Mouse (Mus musculus): ENCODE data around the gene Tmem170.

Tmem170 gene

DNA sequence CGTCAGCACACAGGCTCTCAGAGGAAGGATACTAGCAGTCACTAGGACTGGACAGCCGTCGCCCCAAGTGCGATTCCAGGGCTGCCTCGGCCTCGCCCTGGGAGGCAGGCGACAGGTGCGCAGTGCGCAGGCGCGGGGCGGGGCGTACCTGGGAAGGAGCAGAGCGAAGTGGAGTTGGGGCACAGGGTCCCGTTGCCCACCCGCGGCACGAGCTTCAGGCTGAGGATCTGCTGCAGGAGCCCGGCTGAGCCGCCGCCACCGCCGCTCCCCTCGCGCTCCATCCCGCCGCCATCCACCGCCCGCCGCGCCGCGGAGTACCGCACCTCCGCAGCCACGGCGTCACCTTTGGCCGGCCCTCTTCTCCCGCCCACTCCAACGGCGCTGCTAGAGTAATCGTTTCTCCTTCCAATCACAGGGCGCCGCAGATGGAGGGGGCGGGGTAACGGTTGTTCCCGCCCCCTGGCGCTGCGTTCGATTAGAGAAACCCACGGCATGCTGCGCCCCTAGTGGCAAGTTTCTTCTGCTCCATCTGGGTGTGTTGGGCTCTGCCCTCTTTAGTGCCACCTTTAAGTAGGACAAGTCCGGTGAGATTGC is at the start of gene Tmem170:
TSS of gene Tmem170 (minus strand) at position 396 of the 594 bp plus-strand sequence.
- in situ Hi-C loops (cut with MboI, MseI): no loop called here

DNA sequence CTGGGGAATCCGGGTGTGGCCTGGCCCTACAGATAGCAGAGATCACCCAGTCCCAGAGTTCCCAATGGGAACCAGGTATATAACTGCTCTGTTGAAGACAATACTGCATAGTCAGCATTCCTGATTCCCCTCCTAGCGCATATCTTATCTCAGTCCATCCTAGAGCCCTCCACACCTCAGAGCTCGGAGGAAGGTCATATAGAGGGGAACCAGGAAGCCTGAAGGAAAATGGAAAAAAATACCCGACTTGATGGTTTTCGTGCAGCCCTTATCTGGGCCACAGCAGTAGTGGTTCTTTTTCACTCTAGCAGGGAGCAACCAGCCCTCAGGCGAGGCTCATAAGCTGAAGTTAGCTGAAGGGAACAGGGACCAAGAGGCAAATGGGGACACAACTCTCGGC is 48.4 kb upstream of the Tmem170 start:
- in situ Hi-C loops (cut with MboI, MseI): no loop called here

DNA sequence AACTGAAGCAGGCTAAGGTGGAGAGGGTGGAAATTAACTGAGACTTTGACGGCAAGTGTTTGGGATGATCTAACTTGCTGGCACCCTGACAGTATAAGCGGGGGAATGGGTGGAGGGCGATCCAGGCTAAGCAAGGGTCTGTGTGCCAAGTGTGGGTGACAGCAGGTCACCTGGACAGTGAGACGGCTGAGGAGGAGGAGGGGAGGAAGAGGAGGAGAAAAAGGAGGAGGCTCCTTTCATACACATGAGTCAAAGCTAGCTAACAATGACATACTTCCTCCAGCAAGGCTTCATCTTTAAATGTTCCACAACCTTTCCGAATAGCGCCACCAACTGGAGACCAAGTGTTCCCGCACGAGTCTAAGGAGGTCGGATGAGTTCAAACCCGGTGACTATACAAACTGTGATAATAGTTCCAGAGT is 46.8 kb upstream of the Tmem170 start:
- in situ Hi-C loops (cut with MboI, MseI): no loop called here

DNA sequence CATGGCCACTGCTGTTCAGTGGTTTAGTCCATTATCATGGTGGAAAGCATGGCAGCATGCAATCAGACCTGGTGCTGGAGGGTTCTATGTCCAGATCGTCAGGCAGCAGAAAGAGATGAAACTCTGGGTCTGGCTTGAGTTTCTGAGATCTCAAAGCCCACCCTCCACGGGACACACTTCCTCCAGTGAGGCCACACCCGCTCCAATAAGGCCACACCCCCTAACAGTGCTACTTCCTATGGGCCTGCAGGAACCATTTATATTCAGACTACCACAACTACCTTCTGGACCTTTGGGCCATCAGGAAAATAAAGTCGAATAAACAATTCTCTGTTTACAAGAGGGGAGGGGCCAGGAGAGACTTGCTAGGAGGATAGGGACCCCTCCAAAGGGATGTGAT is 44.4 kb upstream of the Tmem170 start:
- in situ Hi-C loops (cut with MboI, MseI): no loop called here

DNA sequence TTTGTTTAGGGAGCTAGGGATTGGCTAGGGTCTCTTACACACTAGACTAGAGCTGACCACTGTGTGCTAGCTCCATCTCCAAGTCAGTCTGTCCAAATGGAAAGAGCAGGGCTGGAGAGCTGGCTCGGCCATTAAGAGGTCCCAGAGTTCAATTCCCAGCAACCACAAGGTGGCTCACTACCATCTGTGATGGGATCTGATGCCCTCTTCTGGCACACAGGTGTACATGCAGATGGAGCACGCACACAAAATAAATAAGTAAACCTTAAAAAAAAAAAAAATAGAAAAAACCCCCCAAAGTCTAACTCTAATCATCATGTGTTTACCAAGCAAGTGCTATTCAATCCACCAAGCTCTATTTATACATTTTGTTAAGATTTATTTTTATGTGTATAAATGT is 43.1 kb upstream of the Tmem170 start:
- in situ Hi-C loops (cut with MboI, MseI): no loop called here

DNA sequence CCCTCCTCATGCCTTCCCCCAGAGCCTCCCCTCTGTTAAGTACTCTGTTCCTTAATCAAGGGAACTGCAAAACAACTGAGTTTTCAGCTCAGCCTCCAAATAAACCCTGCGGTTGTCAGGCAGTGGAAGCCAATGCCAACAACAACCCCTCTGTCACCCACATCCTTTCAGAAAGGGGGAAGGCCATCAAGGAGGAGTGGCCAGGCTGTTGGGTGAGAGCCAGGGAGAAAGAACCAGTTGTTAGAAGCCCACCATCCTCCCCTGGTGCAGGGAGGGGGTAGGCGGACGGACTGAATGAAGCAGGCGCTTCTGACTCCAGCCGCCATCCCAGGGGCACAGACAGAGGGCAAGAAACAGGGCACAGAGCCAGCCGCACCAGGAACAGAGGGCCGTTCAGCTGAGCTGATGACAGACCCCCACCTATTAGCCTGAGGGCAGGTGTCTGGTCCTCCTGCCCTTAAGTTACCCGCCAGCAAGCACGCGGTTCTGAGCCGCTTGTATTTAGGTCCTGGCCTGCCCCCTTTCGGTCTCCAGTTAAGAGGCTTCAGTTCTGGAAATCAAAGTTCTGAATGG is 36.4 kb upstream of the Tmem170 start:
- in situ Hi-C loops (cut with MboI, MseI): no loop called here

DNA sequence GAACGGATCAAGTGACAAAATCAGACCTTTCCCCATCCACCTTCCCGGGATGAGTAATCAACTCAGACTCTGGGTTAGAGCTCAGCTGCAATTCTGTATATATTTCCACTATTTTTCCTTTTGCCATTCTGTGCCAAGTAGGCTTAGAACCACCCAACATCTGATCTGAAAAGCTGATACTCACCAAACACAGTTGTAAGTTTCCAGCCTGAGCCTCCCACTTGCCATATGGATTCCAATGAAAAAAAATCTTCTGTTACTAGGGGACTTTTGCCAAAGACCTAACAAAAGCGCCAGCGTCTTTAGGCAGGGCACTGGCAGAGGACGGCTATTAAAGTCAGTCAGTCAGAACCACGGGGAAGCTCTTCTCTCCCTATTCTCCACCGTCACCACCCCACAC is 35.0 kb upstream of the Tmem170 start:
- in situ Hi-C loops (cut with MboI, MseI): no loop called here

DNA sequence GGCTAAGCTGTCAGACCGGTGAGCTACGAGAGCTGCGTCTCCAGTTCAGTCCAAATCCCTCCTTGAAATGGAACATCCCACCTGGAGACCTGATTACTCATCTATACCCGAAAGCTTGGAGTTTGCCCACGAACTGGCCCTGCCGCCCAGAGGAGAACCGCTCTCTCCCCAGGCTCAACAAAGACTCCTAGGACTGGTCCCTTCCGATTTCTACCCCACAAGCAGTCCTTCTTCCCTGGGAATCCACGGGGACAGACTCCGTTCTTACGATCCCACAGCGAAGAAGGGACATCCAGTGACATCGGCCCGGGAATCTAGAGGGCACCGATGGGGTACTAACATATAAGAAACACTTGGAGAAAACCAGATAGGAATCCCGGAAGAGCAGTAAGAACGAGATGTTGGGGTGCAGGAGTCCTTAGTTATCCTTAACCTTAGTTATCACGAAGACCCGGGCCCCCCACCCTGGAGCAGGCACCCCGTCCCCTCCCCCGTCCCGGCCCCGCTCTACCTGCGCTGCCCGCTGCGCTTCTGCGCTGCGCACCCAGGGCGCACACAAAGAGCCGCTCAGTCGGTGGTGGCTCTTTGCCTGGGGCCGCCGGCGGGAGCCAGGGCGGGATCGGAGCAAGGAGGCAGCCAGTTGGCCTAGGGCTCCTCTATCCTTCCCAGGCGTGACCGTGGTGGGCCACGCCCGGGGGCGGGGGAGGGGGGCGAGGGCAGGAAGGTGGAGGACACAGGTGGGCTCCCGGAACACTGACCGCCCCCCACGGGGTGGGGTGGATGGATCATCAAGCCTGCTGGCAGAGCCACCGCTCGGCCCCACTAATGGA is 33.3 kb upstream of the Tmem170 start, which contains the start of gene Chst5:
TSS of gene Chst5 (minus strand) at position 827 of the 830 bp plus-strand sequence.
- in situ Hi-C loops (cut with MboI, MseI): no loop called here

DNA sequence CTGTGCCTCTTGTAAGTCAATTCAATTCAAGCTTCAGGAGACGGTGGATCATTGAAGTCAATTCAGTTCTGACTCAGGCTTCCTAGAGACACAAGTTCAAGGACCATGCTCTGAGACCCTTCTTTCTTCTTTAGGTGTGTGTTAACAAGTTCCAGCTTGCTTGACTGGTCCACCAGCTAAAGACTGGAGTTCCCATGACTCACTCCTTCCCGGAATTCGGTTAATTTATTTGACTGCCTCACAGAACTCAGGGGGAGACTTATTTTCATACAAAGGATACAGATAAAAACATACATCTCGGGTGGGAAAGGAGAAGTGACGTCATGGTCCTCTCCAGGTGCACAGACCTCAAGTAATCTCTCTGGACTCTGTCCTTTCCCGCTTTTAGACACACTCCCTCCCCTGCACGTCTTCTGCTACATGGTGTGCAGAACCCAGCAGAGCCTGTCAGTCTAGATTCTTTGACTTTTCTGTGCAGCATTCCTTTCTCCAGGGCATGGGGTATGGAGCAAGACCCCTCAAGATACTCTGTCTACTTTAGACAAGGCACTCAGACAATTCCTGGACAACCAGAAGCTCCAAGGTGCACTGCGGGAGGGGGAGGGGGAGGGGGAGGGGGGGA is 29.1 kb upstream of the Tmem170 start:
- in situ Hi-C loops (cut with MboI, MseI): no loop called here

DNA sequence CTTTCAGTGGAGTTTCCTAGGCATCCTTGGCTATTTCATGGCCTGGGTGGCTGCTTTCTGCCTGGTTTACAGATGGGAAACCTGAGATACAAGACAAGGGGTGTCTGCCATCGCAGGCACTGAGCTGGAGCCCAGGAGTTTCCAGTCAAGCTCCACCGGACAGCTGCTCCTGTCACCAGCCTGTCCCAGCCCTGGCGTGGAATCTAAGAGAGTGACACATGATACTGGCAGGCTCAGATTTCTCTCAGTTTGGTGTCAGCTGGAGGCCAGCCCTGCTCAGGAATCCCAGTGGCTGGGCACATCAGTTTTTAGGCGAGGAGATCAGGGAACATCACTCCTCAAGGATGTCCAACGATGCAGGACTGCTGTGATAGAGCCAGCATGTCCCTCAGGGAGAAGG is 25.5 kb upstream of the Tmem170 start:
- in situ Hi-C loops (cut with MboI, MseI): no loop called here

DNA sequence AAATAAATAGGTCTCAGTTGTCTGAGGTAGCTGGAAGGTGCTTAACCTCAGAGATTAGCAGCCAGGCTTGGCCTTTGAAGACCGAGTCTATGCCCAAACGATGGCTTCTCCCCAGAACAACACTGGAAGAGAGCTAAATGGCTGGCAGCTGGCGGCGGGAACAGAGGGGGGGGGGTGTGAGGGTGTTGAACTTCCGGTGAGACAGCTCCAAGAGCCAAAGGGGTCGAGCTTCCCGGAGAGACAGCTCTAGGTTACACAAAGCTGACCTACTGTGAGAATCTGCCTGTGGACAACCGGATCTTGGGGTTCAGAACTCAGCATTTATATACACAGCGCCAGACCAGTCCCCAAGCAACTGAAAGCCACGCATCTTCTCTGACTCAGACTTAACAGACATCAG is 22.0 kb upstream of the Tmem170 start:
- in situ Hi-C loops (cut with MboI, MseI): no loop called here

DNA sequence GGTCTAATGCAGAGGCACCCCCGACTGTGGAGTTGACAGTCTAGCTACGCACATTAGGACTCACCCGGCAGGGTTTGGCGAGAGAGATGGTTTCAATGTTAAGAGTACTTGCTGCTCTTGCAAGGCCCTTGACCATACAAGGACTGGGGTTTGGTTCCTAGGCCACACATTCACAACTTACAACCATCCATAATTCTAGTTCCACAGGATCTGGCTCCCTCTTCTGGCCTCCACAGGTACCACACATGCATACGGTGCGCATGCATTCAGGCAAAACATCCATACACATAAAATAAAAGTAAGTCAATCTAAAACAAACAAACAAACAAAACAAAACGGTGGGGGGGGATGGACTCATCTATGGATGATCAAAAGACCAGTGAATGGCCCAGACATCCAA is 18.4 kb upstream of the Tmem170 start:
- in situ Hi-C loops (cut with MboI, MseI): no loop called here

DNA sequence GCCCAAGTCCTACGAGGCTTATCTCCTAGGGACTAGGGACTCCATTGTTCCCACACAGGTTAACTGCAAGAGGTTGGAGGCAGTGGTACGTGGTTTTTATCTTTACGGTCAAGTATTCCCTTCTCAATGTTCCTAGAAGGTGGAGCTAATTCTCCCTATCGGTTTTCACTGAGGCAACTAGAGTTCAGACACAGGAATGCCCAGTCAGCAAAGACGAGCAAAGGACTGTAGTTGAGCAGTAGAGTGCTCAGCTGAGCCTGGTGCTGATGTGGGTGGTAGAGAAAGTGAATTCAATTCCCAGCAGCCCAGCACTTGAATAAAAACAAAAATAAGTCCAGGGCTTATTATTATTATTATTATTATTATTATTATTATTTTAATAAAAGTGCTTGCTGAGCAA is 16.1 kb upstream of the Tmem170 start:
- in situ Hi-C loops (cut with MboI, MseI): no loop called here

DNA sequence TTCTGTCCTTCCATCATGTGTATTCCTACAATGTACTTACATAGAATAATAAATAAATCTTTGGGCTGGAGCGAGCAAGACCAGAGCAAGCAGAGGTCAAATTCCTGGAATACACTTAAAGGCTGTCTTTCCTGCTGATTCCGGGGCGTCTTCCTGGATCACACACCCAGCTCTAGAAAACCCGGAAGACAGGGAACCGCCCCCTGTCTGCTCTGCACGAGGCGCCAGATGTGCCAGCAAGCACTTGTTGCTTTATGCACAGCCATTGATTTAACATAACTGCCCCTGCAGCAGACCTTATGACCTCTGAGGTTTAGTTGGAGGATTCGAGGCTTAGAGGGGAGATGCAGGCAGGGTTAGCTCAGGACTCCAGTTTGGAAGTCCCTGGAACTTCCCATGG is 15.4 kb upstream of the Tmem170 start:
- in situ Hi-C loops (cut with MboI, MseI): no loop called here

DNA sequence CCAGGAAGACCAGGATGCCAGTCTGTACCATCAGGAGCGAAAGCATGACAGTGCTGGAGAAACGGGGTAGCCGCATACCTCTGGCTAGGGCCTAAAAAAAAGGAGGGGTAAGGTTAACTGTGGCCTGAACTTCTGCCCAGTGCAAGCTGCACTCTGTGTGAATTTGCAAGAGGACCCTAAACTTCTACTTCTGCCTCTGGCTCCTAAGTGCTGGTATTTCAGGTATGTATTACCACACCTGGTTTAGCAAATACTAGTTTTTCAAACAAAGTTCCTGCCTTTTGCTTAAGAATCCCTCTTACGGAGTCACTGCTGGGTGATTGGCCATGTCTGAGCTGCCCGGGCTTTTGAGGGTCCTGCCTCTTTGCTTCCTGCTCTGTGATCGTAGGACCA is 14.4 kb upstream of the Tmem170 start:
- in situ Hi-C loops (cut with MboI, MseI): no loop called here

DNA sequence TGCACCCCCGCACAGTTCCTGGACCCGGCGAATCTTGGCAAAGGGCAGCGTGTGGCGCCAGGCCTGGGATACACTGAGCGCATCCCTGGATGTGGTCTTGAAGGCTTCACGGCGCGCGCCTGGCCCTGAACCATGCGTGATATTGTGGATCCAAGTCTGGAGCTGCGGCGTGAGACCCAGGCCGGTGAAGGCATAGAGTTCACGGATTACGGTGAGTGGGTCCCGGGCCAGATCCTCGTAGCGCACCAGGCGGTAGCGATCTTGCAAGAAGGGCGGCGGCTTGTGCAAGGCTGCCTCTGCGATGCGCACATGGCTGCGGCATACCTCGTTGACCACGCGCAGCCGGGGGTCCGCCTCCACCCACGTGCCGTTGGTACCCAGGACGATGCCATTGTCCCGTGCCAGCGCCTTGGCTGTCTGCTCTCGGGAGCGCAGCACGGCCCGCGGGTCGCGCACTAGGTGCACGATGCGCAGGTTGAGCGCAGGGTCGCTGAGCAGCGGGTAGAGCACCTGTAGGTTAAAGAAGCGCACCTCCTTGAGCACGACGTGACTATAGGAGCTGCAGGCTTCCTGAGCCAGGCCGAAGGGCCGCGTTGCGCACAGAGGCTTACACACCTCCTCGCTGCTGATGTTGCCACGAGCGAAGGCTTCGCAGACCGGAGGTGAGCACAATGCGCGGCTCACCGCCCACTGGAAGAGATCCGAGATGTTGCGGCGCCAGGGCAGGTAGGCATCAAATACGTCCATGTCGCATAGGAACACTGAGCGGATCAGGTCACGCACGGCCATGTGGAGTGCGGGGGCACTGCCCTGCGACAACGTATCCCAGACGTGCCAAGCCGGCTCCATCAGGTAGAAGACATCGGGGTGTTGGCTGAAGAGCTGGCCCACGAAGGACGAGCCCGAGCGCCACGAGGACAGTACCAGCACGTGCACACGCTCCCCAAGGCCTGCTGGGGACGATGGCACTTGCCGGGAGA is 13.7 kb upstream of the Tmem170 start:
- in situ Hi-C loops (cut with MboI, MseI): no loop called here

DNA sequence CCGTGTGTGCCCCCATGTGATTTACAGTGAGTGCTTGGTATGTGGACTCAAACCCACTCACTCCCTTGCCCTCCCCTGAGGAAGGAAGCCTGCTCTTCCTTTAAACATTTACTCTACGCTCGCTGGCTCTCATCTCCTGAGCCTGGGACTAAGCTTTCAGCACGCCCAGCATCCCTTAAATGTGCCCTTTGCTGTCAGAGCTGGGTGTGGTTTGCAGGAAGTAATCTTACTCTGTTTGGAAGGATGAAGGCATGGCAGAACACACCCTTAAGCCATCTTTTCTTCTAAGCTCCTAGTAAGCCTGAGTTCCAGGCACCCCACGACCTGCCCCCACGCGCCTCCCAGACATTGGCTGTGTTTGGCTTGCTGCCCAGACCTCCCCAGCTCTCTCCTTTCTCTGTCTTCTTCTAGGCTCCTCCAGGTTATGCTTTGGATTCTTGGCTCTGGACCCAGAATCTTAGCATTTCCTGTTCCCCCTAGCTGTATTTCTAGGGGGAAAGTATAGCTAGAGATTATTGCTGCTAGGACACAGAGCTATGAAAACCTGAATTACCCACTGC is 11.6 kb upstream of the Tmem170 start:
- in situ Hi-C loops (cut with MboI, MseI): no loop called here

DNA sequence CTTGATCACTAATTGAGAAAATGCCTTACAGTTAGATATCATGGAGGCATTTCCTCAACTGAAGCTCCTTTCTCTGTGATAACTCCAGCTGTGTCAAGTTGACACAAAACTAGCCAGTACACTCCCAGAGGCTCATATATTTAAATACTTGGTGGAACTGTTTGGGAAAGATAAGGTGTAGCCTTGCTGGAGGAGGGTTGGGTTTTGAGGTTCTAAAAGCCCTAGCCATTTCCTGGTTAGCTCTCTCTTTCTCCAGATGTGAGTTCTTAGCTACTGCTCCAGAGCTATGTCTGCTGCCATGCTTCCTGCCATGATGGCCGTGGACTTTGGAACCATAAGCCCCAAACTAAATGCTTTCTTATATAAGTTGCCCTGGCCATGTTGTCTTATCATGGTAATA is 10.9 kb upstream of the Tmem170 start:
- in situ Hi-C loops (cut with MboI, MseI): no loop called here

DNA sequence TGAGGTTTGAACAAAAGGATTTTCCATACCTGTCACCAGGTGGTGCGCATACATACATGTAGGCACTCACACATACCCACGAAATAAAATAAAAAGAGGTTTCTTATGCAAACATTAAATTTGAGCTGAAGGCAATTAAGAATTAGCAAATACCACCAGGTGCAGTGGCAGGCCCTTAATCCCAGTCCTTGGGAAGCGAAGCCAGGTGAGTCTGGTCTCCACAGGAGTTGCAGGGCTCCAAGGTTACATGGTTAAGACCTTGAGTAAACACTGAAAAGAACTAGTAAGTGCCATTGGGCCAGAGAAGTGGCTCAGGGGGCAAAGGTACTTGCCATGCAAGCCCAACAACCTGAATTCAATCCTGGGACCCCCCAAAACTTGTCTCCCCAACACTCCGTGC is 7.1 kb upstream of the Tmem170 start:
- in situ Hi-C loops (cut with MboI, MseI): no loop called here

DNA sequence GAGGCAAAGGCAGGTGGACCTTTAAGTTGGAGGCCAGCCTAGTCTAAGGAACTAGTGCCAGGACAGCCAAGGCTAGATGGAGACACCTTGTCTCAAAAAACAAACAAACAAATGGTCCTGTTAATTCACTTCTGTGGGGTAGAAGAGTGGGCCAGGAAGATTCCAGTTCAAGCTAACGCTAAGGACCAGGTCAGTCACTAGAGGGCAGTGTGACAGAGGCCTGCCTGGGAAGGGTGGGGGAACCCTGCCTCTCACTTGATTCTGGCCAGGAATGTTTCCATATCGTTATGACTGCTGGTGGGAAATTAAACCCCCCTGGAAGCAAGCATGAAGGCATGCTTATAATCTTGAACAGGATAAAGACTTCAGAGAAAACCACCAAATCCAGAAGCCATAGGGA is 5.0 kb upstream of the Tmem170 start:
- in situ Hi-C loops (cut with MboI, MseI): no loop called here

DNA sequence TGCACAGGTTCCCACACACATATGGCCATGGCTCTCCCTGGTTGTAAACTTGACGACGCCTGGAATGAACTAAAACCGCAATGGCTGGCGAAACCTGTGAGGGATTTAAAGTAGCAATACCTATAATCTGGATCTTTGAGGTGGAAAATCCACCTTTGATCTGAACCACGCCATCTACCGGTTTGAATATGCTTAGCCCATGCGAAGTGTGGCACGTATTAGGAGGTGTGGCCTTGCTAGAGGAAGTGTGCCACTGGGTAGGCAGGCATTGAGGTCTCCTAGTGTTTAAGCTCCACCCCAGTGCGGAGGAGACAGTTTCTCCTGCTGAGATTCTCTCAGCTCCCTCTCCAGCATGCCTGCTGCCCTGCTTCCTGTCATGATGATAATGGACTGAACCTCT is 1.2 kb upstream of the Tmem170 start:
- in situ Hi-C loops (cut with MboI, MseI): no loop called here

Data from T-helper 2 cell (primary cell).